Comparison of ENCODE assay signal across 20 mouse cellular contexts in genomic region chr13:57980071-57980470, GRCm38 (mm10).
DNase-seq lines count a peak whose midpoint lies in the region; ATAC-seq and TF ChIP-seq lines count a peak whose summit lies in the region.
"Had no signal": no experiment of that assay in that cellular context is flagged by ENCODE, and none has a peak within 500 bp of the region (broad histone marks: within the 10 kb centered on the region; RNA-seq: fewer than 3 reads in every experiment).

No protein-coding gene starts in this region.

- TF ChIP-seq CTCF in stomach, postnatal 0 days (IDR thresholded peaks at IDR 0.05; ENCODE audit: low read depth), result no peak

- no peak for TF ChIP-seq EP300 in stomach, postnatal 0 days (optimal IDR thresholded peaks at IDR 0.05)

- no peak overlapping the region for H3K9ac ChIP-seq in heart, embryonic 13.5 days
- no peak overlapping the region for H3K9ac ChIP-seq in lung, embryonic 16.5 days (ENCODE audit: low read length)
- no peak overlapping the region for H3K9ac ChIP-seq in stomach, embryonic 14.5 days (replicated peaks; ENCODE audit: low read depth, low read length)
- H3K9ac ChIP-seq in stomach, postnatal 0 days (ENCODE audit: low read length), result no peak overlapping the region
- H3K9ac ChIP-seq: limb, embryonic 13.5 days; liver, embryonic 13.5 days had no signal

- intact Hi-C loops in heart, postnatal 14 days (cut with DNase I), result no loop called here

- no peak for DNase-seq in heart, postnatal 14 days
- DNase-seq in lung, postnatal 25 days (ENCODE audit: low spot score), result no peak
- no peak for DNase-seq in stomach, postnatal 0 days (ENCODE audit: low spot score)
- no peak for DNase-seq in left cerebral cortex, adult 11 months (ENCODE audit: low spot score)
- DNase-seq: cerebellum, adult 2 months; cerebellum, postnatal 36 days; gastrocnemius, postnatal 14 days; heart, adult 18-20 months; kidney, adult 18-20 months; liver, embryonic 13.5 days; lung, postnatal 14 days; right cerebral cortex, adult 18-20 months; thymus, postnatal 14 days had no signal

- peak overlapping the region; percentile 9 for H3K4me2 ChIP-seq in heart, embryonic 13.5 days
- peak overlapping the region; percentile 15; the same call in 1 of the 2 replicates for H3K4me2 ChIP-seq in lung, embryonic 16.5 days (ENCODE audit: low read depth, low read length)
- H3K4me2 ChIP-seq in stomach, embryonic 14.5 days (replicated peaks; ENCODE audit: low read depth, low read length), result no peak overlapping the region
- no peak overlapping the region for H3K4me2 ChIP-seq in stomach, postnatal 0 days (replicated peaks; ENCODE audit: low read depth)
- H3K4me2 ChIP-seq: limb, embryonic 13.5 days; liver, embryonic 13.5 days had no signal

- H3K27ac ChIP-seq in heart, embryonic 13.5 days (replicated peaks), result 0 out of 2 replicates have a peak overlapping the region, but pooled peaks have one; percentile 24
- no peak overlapping the region for H3K27ac ChIP-seq in lung, embryonic 16.5 days (ENCODE audit: low read length)
- peak overlapping the region; percentile 4; the same call in 1 of the 2 replicates for H3K27ac ChIP-seq in stomach, embryonic 14.5 days (ENCODE audit: low read length)
- H3K27ac ChIP-seq in stomach, postnatal 0 days (replicated peaks), result no peak overlapping the region
- H3K27ac ChIP-seq: kidney, postnatal 0 days; limb, embryonic 13.5 days; liver, embryonic 13.5 days had no signal

- no peaks in the 10 kb centered on the region for H3K36me3 ChIP-seq in heart, embryonic 13.5 days
- H3K36me3 ChIP-seq in lung, embryonic 16.5 days (ENCODE audit: control insufficient read depth, insufficient read depth, low read length), result no peaks in the 10 kb centered on the region
- no peaks in the 10 kb centered on the region for H3K36me3 ChIP-seq in stomach, embryonic 14.5 days (ENCODE audit: control insufficient read depth, insufficient read depth, low read length)
- no peaks in the 10 kb centered on the region for H3K36me3 ChIP-seq in stomach, postnatal 0 days (ENCODE audit: control insufficient read depth, insufficient read depth, low read length)
- H3K36me3 ChIP-seq: limb, embryonic 13.5 days; liver, embryonic 13.5 days had no signal

- no peak overlapping the region for H3K4me3 ChIP-seq in heart, embryonic 13.5 days
- H3K4me3 ChIP-seq in lung, embryonic 16.5 days (ENCODE audit: low read length), result no peak overlapping the region
- H3K4me3 ChIP-seq in stomach, embryonic 14.5 days (ENCODE audit: low read depth, low read length), result no peak overlapping the region
- no peak overlapping the region for H3K4me3 ChIP-seq in stomach, postnatal 0 days (ENCODE audit: low read depth, low read length)
- H3K4me3 ChIP-seq: limb, embryonic 13.5 days; liver, embryonic 13.5 days; megakaryocyte, embryonic 14.5 days; myocyte had no signal

- peaks cover 45% of the 10 kb centered on the region for H3K4me1 ChIP-seq in heart, embryonic 13.5 days
- peaks cover 23% of the 10 kb centered on the region for H3K4me1 ChIP-seq in lung, embryonic 16.5 days (replicated peaks; ENCODE audit: control insufficient read depth, insufficient read depth, low read length)
- H3K4me1 ChIP-seq in stomach, embryonic 14.5 days (ENCODE audit: control insufficient read depth, insufficient read depth, low read length), result no peaks in the 10 kb centered on the region
- H3K4me1 ChIP-seq in stomach, postnatal 0 days (replicated peaks; ENCODE audit: control insufficient read depth, insufficient read depth), result no peaks in the 10 kb centered on the region
- H3K4me1 ChIP-seq: megakaryocyte, embryonic 14.5 days had no signal

- H3K27me3 ChIP-seq in heart, embryonic 13.5 days (replicated peaks), result 0 out of 2 replicates have a peak, but pooled peaks cover 3% of the 10 kb centered on the region
- H3K27me3 ChIP-seq in lung, embryonic 16.5 days (ENCODE audit: control insufficient read depth, insufficient read depth, low read depth, low read length), result no peaks in the 10 kb centered on the region
- no peaks in the 10 kb centered on the region for H3K27me3 ChIP-seq in stomach, embryonic 14.5 days (ENCODE audit: control insufficient read depth, insufficient read depth, low read length)
- H3K27me3 ChIP-seq in stomach, postnatal 0 days (ENCODE audit: control insufficient read depth, insufficient read depth, low read length), result no peaks in the 10 kb centered on the region
- H3K27me3 ChIP-seq: limb, embryonic 13.5 days; liver, embryonic 13.5 days; megakaryocyte, embryonic 14.5 days had no signal

- H3K9me3 ChIP-seq in heart, embryonic 13.5 days, result no peaks in the 10 kb centered on the region; the same call in 1 of the 2 replicates
- no peaks in the 10 kb centered on the region for H3K9me3 ChIP-seq in lung, embryonic 16.5 days (ENCODE audit: control insufficient read depth, low read length)
- H3K9me3 ChIP-seq in stomach, embryonic 14.5 days (ENCODE audit: control insufficient read depth, low read depth, low read length), result no peaks in the 10 kb centered on the region
- H3K9me3 ChIP-seq in stomach, postnatal 0 days (ENCODE audit: control insufficient read depth, low read length), result no peaks in the 10 kb centered on the region
- H3K9me3 ChIP-seq: liver, embryonic 13.5 days had no signal

- 36% methylated on average over 2 of the region's 2 CpGs for WGBS in heart, embryonic 13.5 days
- 18% methylated on average over 2 of the region's 2 CpGs for WGBS in lung, embryonic 16.5 days
- 19% methylated on average over 2 of the region's 2 CpGs for WGBS in stomach, embryonic 14.5 days
- 21% methylated on average over 2 of the region's 2 CpGs for WGBS in stomach, postnatal 0 days

- no peak for ATAC-seq in heart, embryonic 13.5 days (ENCODE audit: extremely low read depth, insufficient number of reproducible peaks, low FRiP score, low TSS enrichment)
- no peak for ATAC-seq in lung, embryonic 16.5 days (ENCODE audit: low read depth)
- no peak for ATAC-seq in stomach, embryonic 14.5 days (ENCODE audit: insufficient number of reproducible peaks, insufficient read depth, low FRiP score, low read depth)
- no peak for ATAC-seq in stomach, postnatal 0 days (ENCODE audit: low FRiP score, low TSS enrichment)

Comparison
In these comparisons a context has a peak if more than half of its experiments do, and no peak if none do; other contexts are left out.
1. H3K27ac ChIP-seq: peak in heart, embryonic 13.5 days (single experiment) and stomach, embryonic 14.5 days (single experiment); none in lung, embryonic 16.5 days (single experiment) and stomach, postnatal 0 days (single experiment).
2. H3K4me2 ChIP-seq: peak in heart, embryonic 13.5 days (single experiment) and lung, embryonic 16.5 days (single experiment); none in stomach, embryonic 14.5 days (single experiment) and stomach, postnatal 0 days (single experiment).